Mouse (Mus musculus) liver, adult 2 months (tissue): ENCODE data around the gene Cd9. TPM values are rescaled to one million over a fixed set of nuclear protein-coding genes. Genes with fewer than 3 reads are reported as not detected.
A peak's percentile ranks its signal among the peaks of the same experiment; 100 is the strongest.

Source experiments
- DNase-seq: peaks from one replicate; pipeline ENCODE4 v3.0.0-alpha.2; 2011; ENCODE audit warnings: low read depth, low spot score; ENCODE audit errors: extremely low read depth
- H3K27ac ChIP-seq: fragments of 200-500 bp; replicated peaks from 2 replicates; pipeline ENCODE4 v1.5.1; 2012; ENCODE audit warnings: low read depth, mild to moderate bottlenecking, control low read depth, inconsistent platforms, low read length; ENCODE audit not compliant: insufficient read depth
- H3K27me3 ChIP-seq: fragments of 200-500 bp; 2 replicates; pipeline ENCODE4 v1.6.1; 2012; ENCODE audit warnings: mild to moderate bottlenecking, moderate library complexity, low read length, inconsistent platforms; ENCODE audit not compliant: control insufficient read depth, insufficient read depth
- H3K36me3 ChIP-seq: fragments of 200-500 bp; 2 replicates; pipeline ENCODE4 v1.6.1; 2012; ENCODE audit warnings: low read length, inconsistent platforms; ENCODE audit not compliant: control insufficient read depth, insufficient read depth
- H3K4me1 ChIP-seq: fragments of 200-500 bp; 2 replicates; pipeline ENCODE4 v1.6.1; 2011; ENCODE audit warnings: low read length; ENCODE audit not compliant: control insufficient read depth, insufficient read depth
- H3K4me3 ChIP-seq: fragments of 200-500 bp; 2 replicates; pipeline ENCODE4 v1.5.1; 2011; ENCODE audit warnings: low read depth, mild to moderate bottlenecking, control low read depth, low read length, moderate library complexity; ENCODE audit not compliant: insufficient read depth
- H3K79me2 ChIP-seq: fragments of 200-500 bp; 2 replicates; pipeline ENCODE4 v1.6.1; 2012; ENCODE audit warnings: inconsistent platforms, mild to moderate bottlenecking, low read length, moderate library complexity; ENCODE audit not compliant: control insufficient read depth, insufficient read depth
- H3K9ac ChIP-seq: fragments of 200-500 bp; 2 replicates; pipeline ENCODE4 v1.6.1; 2012; ENCODE audit warnings: low read depth, mild to moderate bottlenecking, control low read depth, inconsistent platforms, low read length
- CTCF ChIP-seq: fragments of 200-500 bp; IDR thresholded peaks from 2 replicates; pipeline ENCODE4 v1.5.1; 2011; ENCODE audit warnings: low read depth, low read length, control low read depth
- POLR2A ChIP-seq: fragments of 200-500 bp; IDR thresholded peaks from 2 replicates; pipeline ENCODE4 v1.6.1; 2011; ENCODE audit warnings: low read length, control low read depth; ENCODE audit not compliant: insufficient read depth; ENCODE audit errors: extremely low read depth
- WGBS: fragments of 180-500 bp; shearing (Covaris S2); methylation state at CpG from one replicate; pipeline ENCODE4 v1.1.7; 2018; 5-methylcytosine and 5-hydroxymethylcytosine counted together
- polyA plus RNA-seq: library from polyadenylated mRNA; depleted of rRNA; stranded (reverse); fragments of >200 nt; gene quantifications from 2 replicates; pipeline ENCODE4 v1.2.3, GENCODE M21; 2012; rRNA removed
- total RNA-seq: library from RNA; depleted of rRNA; stranded (reverse); fragments of >200 nt; gene quantifications from 2 replicates; pipeline ENCODE4 v1.2.3, GENCODE M21; 2014; rRNA removed

The Cd9 gene
- total and polyA plus RNA-seq, 2 experiments = 17.4 to 33.7 TPM

GRCm38 (mm10) chr6:125410995-125411547 is 83.5 kb downstream of the Cd9 start:
- H3K36me3 ChIP-seq = no peaks in the 10 kb centered on the region
- 0 out of 2 replicates have a peak, but pooled peaks cover 1% of the 10 kb centered on the region for H3K4me1 ChIP-seq
- H3K4me3 ChIP-seq = no peak overlapping the region
- WGBS = 35% methylated on average over 8 of the region's 8 CpGs
- no peak overlapping the region for H3K27ac ChIP-seq
- DNase-seq = peak; percentile 76
- no peak overlapping the region for H3K9ac ChIP-seq
- TF ChIP-seq CTCF = no peak
- TF ChIP-seq POLR2A = no peak
- no peaks in the 10 kb centered on the region for H3K79me2 ChIP-seq
- H3K27me3 ChIP-seq = no peaks in the 10 kb centered on the region

DNA sequence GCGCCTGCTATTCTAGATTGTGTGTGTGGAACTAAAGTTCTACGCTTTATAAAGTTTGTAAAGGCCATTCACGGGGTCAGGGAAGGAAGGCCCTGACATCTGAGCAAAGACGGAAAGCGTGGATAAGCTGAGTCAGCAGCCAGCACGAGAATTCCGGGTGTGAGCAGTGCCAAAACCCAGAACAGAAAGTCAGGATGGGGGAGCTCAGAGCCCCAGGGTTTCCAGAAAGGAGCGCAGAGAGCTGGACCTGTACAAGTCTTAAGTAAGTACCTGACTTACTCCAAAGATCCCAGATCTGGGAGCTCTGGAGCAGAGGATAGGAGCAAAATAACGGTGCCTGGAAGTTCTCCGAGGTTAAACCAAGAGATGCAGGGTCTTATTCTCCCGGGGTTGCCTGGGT is 84.0 kb downstream of the Cd9 start:
- Histone ChIP-seq H3K4me3 (no peak overlapping the region), H3K9ac (no peak overlapping the region)
- 64% methylated on average over 11 of the region's 11 CpGs for whole genome bisulfite sequencing

More for the DNA sequence above, 84.0 kb downstream of the Cd9 start:
- Histone ChIP-seq H3K27ac (no peak overlapping the region), H3K79me2 (no peaks in the 10 kb centered on the region), H3K36me3 (no peaks in the 10 kb centered on the region), H3K27me3 (no peaks in the 10 kb centered on the region), H3K4me1 (0 out of 2 replicates have a peak, but pooled peaks cover 1% of the 10 kb centered on the region)
- DNase-seq = no peak
- no peak for TF ChIP-seq POLR2A

Other genes with a start within 250 kb of the Cd9 start
- gene Tuba3a, start 208.7 kb downstream of the Cd9 start, total RNA-seq = not detected in 2 replicates
- gene Tuba3a, start 208.7 kb downstream of the Cd9 start, polyA plus RNA-seq = 0.12 TPM in 1 of 2 replicates, not detected in the other
- 55.9 and 57.1 TPM in 2 replicates for gene Ltbr, start 180.9 kb downstream of the Cd9 start, total RNA-seq
- 102 and 106 TPM in 2 replicates for gene Ltbr, start 180.9 kb downstream of the Cd9 start, polyA plus RNA-seq
- gene Scnn1a, start 174.1 kb downstream of the Cd9 start, total RNA-seq = 3.0 and 6.7 TPM in 2 replicates
- gene Scnn1a, start 174.1 kb downstream of the Cd9 start, polyA plus RNA-seq = 16.5 and 24.8 TPM in 2 replicates
- 21.0 and 28.6 TPM in 2 replicates for gene Tnfrsf1a, start 145.4 kb downstream of the Cd9 start, total RNA-seq
- 89.3 and 110 TPM in 2 replicates for gene Tnfrsf1a, start 145.4 kb downstream of the Cd9 start, polyA plus RNA-seq
- gene Plekhg6, start 114.0 kb downstream of the Cd9 start, total RNA-seq = 3.0 and 3.6 TPM in 2 replicates
- 5.0 and 5.9 TPM in 2 replicates for gene Plekhg6, start 114.0 kb downstream of the Cd9 start, polyA plus RNA-seq
- gene Vwf, start 52.0 kb upstream of the Cd9 start, total RNA-seq = 4.9 and 6.8 TPM in 2 replicates
- gene Vwf, start 52.0 kb upstream of the Cd9 start, polyA plus RNA-seq = 9.0 and 10.9 TPM in 2 replicates
- 0.07 and 0.09 TPM in 2 replicates for gene Ano2, start 195.6 kb upstream of the Cd9 start, total RNA-seq
- 0.02 TPM in 1 of 2 replicates, not detected in the other for gene Ano2, start 195.6 kb upstream of the Cd9 start, polyA plus RNA-seq